Mouse (Mus musculus): ENCODE measurements around the gene Celsr3.

The Celsr3 gene

GRCm38 (mm10) chr9:108825820-108826699 lies at the start of gene Celsr3:
Gene Celsr3, plus strand, starts transcription at chr9:108826320.
- DNase-seq: no peak

- DNase-seq: no peak
Measured at GRCm38 (mm10) chr9:108776614-108777013, 49.5 kb upstream of the Celsr3 start.

GRCm38 (mm10) chr9:108777276-108777675 lies 48.8 kb upstream of the Celsr3 start:
- DNase-seq: no peak

GRCm38 (mm10) chr9:108780959-108781358 lies 45.2 kb upstream of the Celsr3 start:
- no peak for DNase-seq

- no peak for DNase-seq
Measured at GRCm38 (mm10) chr9:108781891-108782290, 44.2 kb upstream of the Celsr3 start.

- DNase-seq: no peak
Measured at GRCm38 (mm10) chr9:108782836-108783547, 43.1 kb upstream of the Celsr3 start.

GRCm38 (mm10) chr9:108783548-108784463 lies 42.3 kb upstream of the Celsr3 start, which contains the start of gene Ip6k2:
Gene Ip6k2, plus strand, starts transcription at chr9:108783796.
- DNase-seq: peak; percentile 98

- DNase-seq: no peak
Measured at GRCm38 (mm10) chr9:108785416-108785815, 40.7 kb upstream of the Celsr3 start.

- peak; percentile 58 for DNase-seq
Measured at GRCm38 (mm10) chr9:108786494-108786893, 39.6 kb upstream of the Celsr3 start.

GRCm38 (mm10) chr9:108787080-108787479 lies 39.0 kb upstream of the Celsr3 start:
- DNase-seq: no peak

GRCm38 (mm10) chr9:108788713-108789112 lies 37.4 kb upstream of the Celsr3 start:
- no peak for DNase-seq

- DNase-seq: no peak
Measured at GRCm38 (mm10) chr9:108792307-108792706, 33.8 kb upstream of the Celsr3 start.

- DNase-seq: no peak
Measured at GRCm38 (mm10) chr9:108792730-108793129, 33.4 kb upstream of the Celsr3 start.

- no peak for DNase-seq
Measured at GRCm38 (mm10) chr9:108795281-108795680, 30.8 kb upstream of the Celsr3 start.

- DNase-seq: peak; percentile 91
Measured at GRCm38 (mm10) chr9:108795762-108796161, 30.4 kb upstream of the Celsr3 start.

GRCm38 (mm10) chr9:108796351-108796981 lies 29.7 kb upstream of the Celsr3 start:
- peak; percentile 69 for DNase-seq

- DNase-seq: no peak
Measured at GRCm38 (mm10) chr9:108797477-108797876, 28.6 kb upstream of the Celsr3 start.

- no peak for DNase-seq
Measured at GRCm38 (mm10) chr9:108798508-108799075, 27.5 kb upstream of the Celsr3 start.

GRCm38 (mm10) chr9:108799564-108799963 lies 26.6 kb upstream of the Celsr3 start:
- no peak for DNase-seq

- DNase-seq: no peak
Measured at GRCm38 (mm10) chr9:108805768-108806167, 20.4 kb upstream of the Celsr3 start.

GRCm38 (mm10) chr9:108806379-108806778 lies 19.7 kb upstream of the Celsr3 start:
- no peak for DNase-seq

- DNase-seq: no peak
Measured at GRCm38 (mm10) chr9:108806831-108807230, 19.3 kb upstream of the Celsr3 start.
